Mouse (Mus musculus) embryonic facial prominence, embryonic 13.5 days (tissue): ENCODE data around the gene Hs6st1. TPM values are rescaled to one million over a fixed set of nuclear protein-coding genes. Genes with fewer than 3 reads are reported as not detected.
A peak's percentile ranks its signal among the peaks of the same experiment; 100 is the strongest.
"Not testable (repeated sequence)": the region's sequence is repeated elsewhere in the genome, so short reads cannot be mapped to it uniquely, and the experiment has no call there.

ENCODE experiments used
- ATAC-seq: fragments of 200-750 bp; cut with Nextera tagmentation; 2 replicates; pipeline ENCODE4 v1.8.0; 2017; ENCODE audit warnings: low read depth; ENCODE audit not compliant: insufficient number of reproducible peaks, insufficient read depth, low FRiP score, low TSS enrichment
- H3K27ac ChIP-seq: fragments of 300-500 bp; sonication (generic); 2 replicates; pipeline ENCODE4 v1.5.1; 2015; ENCODE audit warnings: moderate library complexity, mild to moderate bottlenecking, inconsistent platforms
- H3K27me3 ChIP-seq: fragments of 300-500 bp; sonication (generic); 2 replicates; pipeline ENCODE4 v1.6.1; 2015; ENCODE audit warnings: mild to moderate bottlenecking, inconsistent platforms
- H3K36me3 ChIP-seq: fragments of 300-500 bp; sonication (generic); 2 replicates; pipeline ENCODE4 v1.6.1; 2015; ENCODE audit warnings: mild to moderate bottlenecking, inconsistent platforms
- H3K4me1 ChIP-seq: fragments of 300-500 bp; sonication (generic); 2 replicates; pipeline ENCODE4 v1.6.1; 2015; ENCODE audit warnings: inconsistent platforms
- H3K4me2 ChIP-seq: fragments of 300-500 bp; sonication (generic); 2 replicates; pipeline ENCODE4 v1.6.1; 2015; ENCODE audit warnings: moderate library complexity, mild to moderate bottlenecking, inconsistent platforms
- H3K4me3 ChIP-seq: fragments of 300-500 bp; sonication (generic); 2 replicates; pipeline ENCODE4 v1.5.1; 2015; ENCODE audit warnings: mild to moderate bottlenecking, inconsistent platforms
- H3K9ac ChIP-seq: fragments of 300-500 bp; sonication (generic); 2 replicates; pipeline ENCODE4 v1.6.1; 2015; ENCODE audit warnings: mild to moderate bottlenecking, inconsistent platforms
- H3K9me3 ChIP-seq: fragments of 300-500 bp; sonication (generic); 2 replicates; pipeline ENCODE4 v1.6.1; 2016; ENCODE audit warnings: inconsistent platforms
- WGBS: fragments of 180-500 bp; shearing (Covaris S2); methylation state at CpG from one replicate; pipeline ENCODE4 v1.1.7; 2015; ENCODE audit warnings: mixed read lengths; 5-methylcytosine and 5-hydroxymethylcytosine counted together
- polyA plus RNA-seq: library from polyadenylated mRNA; unstranded; fragments of >200 nt; fragmentation: Nextera tagmentation; extraction: Ambion mirVana; gene quantifications from 2 replicates; pipeline ENCODE4 v1.2.1, GENCODE M21; 2015

Hs6st1 gene
- polyA plus RNA-seq: 5.4 and 6.1 TPM in 2 replicates

GRCm38 (mm10) chr1:36068076-36068475 lies at the start of gene Hs6st1:
Gene Hs6st1, plus strand, starts transcription at chr1:36068400.
- H3K27me3 ChIP-seq: 0 out of 2 replicates have a peak, but pooled peaks cover 9% of the 10 kb centered on the region
- ATAC-seq: peak; percentile 86
- peak within 1 kb of the TSS; percentile 96 for H3K4me2 ChIP-seq
- under 1% methylated on average over 46 of the region's 55 CpGs for WGBS
- peak within 1 kb of the TSS; percentile 66; the same call in 1 of the 2 replicates for H3K27ac ChIP-seq
- H3K9ac ChIP-seq: peak within 1 kb of the TSS; percentile 80
- H3K4me1 ChIP-seq: peaks cover 71% of the 10 kb centered on the region
- H3K9me3 ChIP-seq: no peaks in the 10 kb centered on the region
- H3K4me3 ChIP-seq: peak within 1 kb of the TSS; percentile 71
- H3K36me3 ChIP-seq: peaks cover 9% of the 10 kb centered on the region; the same call in 1 of the 2 replicates

GRCm38 (mm10) chr1:36018617-36019016 lies 49.6 kb upstream of the Hs6st1 start:
- H3K36me3 ChIP-seq: no peaks in the 10 kb centered on the region
- H3K27me3 ChIP-seq: no peaks in the 10 kb centered on the region
- no peak for ATAC-seq
- no peak overlapping the region for H3K4me2 ChIP-seq
- H3K9ac ChIP-seq: no peak overlapping the region
- no peak overlapping the region for H3K4me3 ChIP-seq
- 64% methylated on average over 4 of the region's 4 CpGs for WGBS
- peak overlapping the region; percentile 33; the same call in 1 of the 2 replicates for H3K27ac ChIP-seq
- peaks cover 35% of the 10 kb centered on the region for H3K4me1 ChIP-seq
- H3K9me3 ChIP-seq: no peaks in the 10 kb centered on the region

- WGBS: 86% methylated on average over 2 of the region's 2 CpGs
- H3K9me3 ChIP-seq: no peaks in the 10 kb centered on the region
Measured at GRCm38 (mm10) chr1:36019161-36019560, 49.0 kb upstream of the Hs6st1 start.

DNA sequence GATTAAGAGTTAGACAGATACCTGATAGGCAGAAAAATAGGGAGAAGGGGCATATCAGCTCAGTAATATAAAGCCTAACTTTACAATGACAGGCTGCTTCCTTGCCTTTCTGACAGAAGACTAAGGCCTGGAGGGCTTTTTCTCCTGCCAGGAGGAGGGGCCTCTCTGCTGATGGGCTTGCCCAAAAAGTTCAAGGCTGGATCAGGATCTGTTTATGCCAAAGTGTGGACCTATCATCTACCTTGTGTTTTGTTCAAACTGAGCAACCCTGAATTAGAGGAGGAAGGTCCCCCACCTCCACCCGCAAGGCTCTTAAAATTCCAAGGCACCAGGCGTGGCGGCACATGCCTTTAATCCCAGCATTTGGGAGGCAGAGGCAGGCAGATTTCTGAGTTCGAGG lies 47.9 kb upstream of the Hs6st1 start:
- H3K9me3 ChIP-seq: no peaks in the 10 kb centered on the region
- 90% methylated on average over 4 of the region's 4 CpGs for WGBS

More at GRCm38 (mm10) chr1:36019161-36019560, 49.0 kb upstream of the Hs6st1 start:
- no peak for ATAC-seq
- no peak overlapping the region for H3K27ac ChIP-seq
- peaks cover 32% of the 10 kb centered on the region for H3K4me1 ChIP-seq
- no peaks in the 10 kb centered on the region for H3K36me3 ChIP-seq
- no peak overlapping the region for H3K4me2 ChIP-seq
- no peak overlapping the region for H3K4me3 ChIP-seq
- no peaks in the 10 kb centered on the region for H3K27me3 ChIP-seq
- no peak overlapping the region for H3K9ac ChIP-seq

GRCm38 (mm10) chr1:36030421-36030821 lies 37.8 kb upstream of the Hs6st1 start:
- Histone ChIP-seq H3K9ac (no peak overlapping the region), H3K36me3 (no peaks in the 10 kb centered on the region), H3K27ac (peak overlapping the region; percentile 82), H3K27me3 (no peaks in the 10 kb centered on the region), H3K4me1 (peaks cover 13% of the 10 kb centered on the region), H3K9me3 (no peaks in the 10 kb centered on the region), H3K4me2 (peak overlapping the region; percentile 40), H3K4me3 (no peak overlapping the region)
- WGBS: 22% methylated on average over 10 of the region's 10 CpGs
- ATAC-seq: peak; percentile 85

More for the DNA sequence above, 47.9 kb upstream of the Hs6st1 start:
- H3K4me3 ChIP-seq: no peak overlapping the region
- no peaks in the 10 kb centered on the region for H3K36me3 ChIP-seq
- H3K27ac ChIP-seq: no peak overlapping the region
- H3K4me1 ChIP-seq: peaks cover 32% of the 10 kb centered on the region
- no peak overlapping the region for H3K4me2 ChIP-seq
- ATAC-seq: no peak
- no peaks in the 10 kb centered on the region for H3K27me3 ChIP-seq
- H3K9ac ChIP-seq: no peak overlapping the region

GRCm38 (mm10) chr1:36038769-36039168 lies 29.4 kb upstream of the Hs6st1 start:
- no peaks in the 10 kb centered on the region for H3K27me3 ChIP-seq
- no peak overlapping the region for H3K27ac ChIP-seq
- no peaks in the 10 kb centered on the region for H3K36me3 ChIP-seq
- WGBS: 79% methylated on average over 8 of the region's 8 CpGs
- peaks cover 6% of the 10 kb centered on the region; the same call in 1 of the 2 replicates for H3K9me3 ChIP-seq
- H3K9ac ChIP-seq: no peak overlapping the region
- no peak overlapping the region for H3K4me2 ChIP-seq
- H3K4me3 ChIP-seq: no peak overlapping the region
- H3K4me1 ChIP-seq: no peaks in the 10 kb centered on the region
- no peak for ATAC-seq

DNA sequence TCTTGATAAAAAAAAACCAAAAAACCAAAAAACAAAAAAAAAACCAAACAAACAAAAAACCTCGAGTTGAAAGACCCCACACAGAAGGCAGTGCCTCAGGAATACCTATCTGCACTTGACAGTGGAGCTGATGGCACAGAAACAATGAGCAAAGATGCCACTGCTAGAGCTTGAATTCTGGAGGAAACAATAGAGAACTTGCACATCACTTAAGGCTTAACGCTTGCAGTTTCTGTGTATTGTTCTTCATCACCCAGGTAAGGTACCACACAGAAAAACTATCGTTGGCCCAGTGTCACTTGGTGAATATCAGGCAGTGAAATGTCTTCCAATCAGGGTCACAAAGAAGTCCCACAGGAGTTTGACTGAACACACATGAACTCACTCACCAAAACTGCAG lies 26.1 kb upstream of the Hs6st1 start:
- 76% methylated on average over 3 of the region's 3 CpGs for WGBS

GRCm38 (mm10) chr1:36043793-36044192 lies 24.4 kb upstream of the Hs6st1 start:
- H3K4me2 ChIP-seq, H3K9ac ChIP-seq, H3K4me1 ChIP-seq, H3K36me3 ChIP-seq, ATAC-seq, H3K4me3 ChIP-seq, H3K27me3 ChIP-seq, H3K9me3 ChIP-seq, H3K27ac ChIP-seq: not testable (repeated sequence)
- WGBS: 92% methylated on average over 5 of the region's 5 CpGs

More for the DNA sequence above, 26.1 kb upstream of the Hs6st1 start:
- Histone ChIP-seq H3K27ac (no peak overlapping the region), H3K4me3 (no peak overlapping the region), H3K9me3 (peaks cover 6% of the 10 kb centered on the region; the same call in 1 of the 2 replicates), H3K4me1 (no peaks in the 10 kb centered on the region), H3K4me2 (no peak overlapping the region), H3K9ac (no peak overlapping the region), H3K27me3 (no peaks in the 10 kb centered on the region), H3K36me3 (no peaks in the 10 kb centered on the region)
- ATAC-seq: no peak

- ATAC-seq: no peak
- Histone ChIP-seq H3K4me2 (no peak overlapping the region), H3K27ac (no peak overlapping the region), H3K4me3 (no peak overlapping the region), H3K9me3 (peaks cover 6% of the 10 kb centered on the region; the same call in 1 of the 2 replicates), H3K36me3 (no peaks in the 10 kb centered on the region), H3K4me1 (no peaks in the 10 kb centered on the region), H3K9ac (no peak overlapping the region), H3K27me3 (no peaks in the 10 kb centered on the region)
- 87% methylated on average over 4 of the region's 4 CpGs for WGBS
Measured at GRCm38 (mm10) chr1:36044288-36044687, 23.9 kb upstream of the Hs6st1 start.

DNA sequence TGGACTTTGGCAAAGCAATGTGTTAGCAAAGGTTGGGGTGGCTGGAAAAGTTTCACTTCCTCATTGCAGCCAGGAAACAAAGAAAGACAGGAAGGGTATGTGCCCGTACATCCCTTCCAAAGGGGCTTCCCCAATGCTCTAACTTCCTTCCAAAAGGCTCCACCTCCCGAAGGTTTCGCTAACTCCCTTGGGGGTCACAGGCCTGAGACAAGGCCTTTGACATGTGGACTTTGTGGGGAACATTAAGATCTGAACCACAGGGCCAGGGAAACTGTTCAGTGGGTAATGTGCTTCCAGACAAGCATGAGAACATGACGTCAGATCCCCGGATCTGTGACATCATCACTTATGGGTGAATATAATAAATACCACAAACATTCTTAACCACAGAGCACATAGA lies 15.5 kb upstream of the Hs6st1 start:
- Histone ChIP-seq H3K4me1 (no peaks in the 10 kb centered on the region), H3K27me3 (no peaks in the 10 kb centered on the region), H3K27ac (no peak overlapping the region), H3K9me3 (no peaks in the 10 kb centered on the region), H3K4me2 (no peak overlapping the region), H3K4me3 (no peak overlapping the region), H3K9ac (no peak overlapping the region), H3K36me3 (no peaks in the 10 kb centered on the region)
- 93% methylated on average over 5 of the region's 5 CpGs for WGBS
- ATAC-seq: no peak

GRCm38 (mm10) chr1:36053566-36053965 lies 14.6 kb upstream of the Hs6st1 start:
- H3K4me2 ChIP-seq: no peak overlapping the region

GRCm38 (mm10) chr1:36054182-36054966 lies 13.8 kb upstream of the Hs6st1 start:
- no peak overlapping the region for H3K4me3 ChIP-seq
- ATAC-seq: no peak
- 79% methylated on average over 9 of the region's 9 CpGs for WGBS

More at GRCm38 (mm10) chr1:36053566-36053965, 14.6 kb upstream of the Hs6st1 start:
- H3K27me3 ChIP-seq: no peaks in the 10 kb centered on the region
- H3K4me1 ChIP-seq: no peaks in the 10 kb centered on the region
- no peak for ATAC-seq
- H3K9ac ChIP-seq: no peak overlapping the region
- no peak overlapping the region for H3K27ac ChIP-seq
- WGBS: 87% methylated on average over 2 of the region's 2 CpGs
- no peaks in the 10 kb centered on the region for H3K36me3 ChIP-seq
- no peaks in the 10 kb centered on the region for H3K9me3 ChIP-seq
- H3K4me3 ChIP-seq: no peak overlapping the region

More at GRCm38 (mm10) chr1:36054182-36054966, 13.8 kb upstream of the Hs6st1 start:
- H3K27me3 ChIP-seq: no peaks in the 10 kb centered on the region
- no peaks in the 10 kb centered on the region for H3K36me3 ChIP-seq
- no peak overlapping the region for H3K4me2 ChIP-seq
- no peak overlapping the region for H3K9ac ChIP-seq
- 0 out of 2 replicates have a peak, but pooled peaks cover 2% of the 10 kb centered on the region for H3K4me1 ChIP-seq
- H3K9me3 ChIP-seq: no peaks in the 10 kb centered on the region
- no peak overlapping the region for H3K27ac ChIP-seq
